Mouse (Mus musculus) left cerebral cortex, postnatal 4 days (tissue): Measurements from ENCODE around the gene Gm28230. TPM values are rescaled to one million over a fixed set of nuclear protein-coding genes. Genes with fewer than 3 reads are reported as not detected.

Experiments
- DNase-seq: peaks from one replicate; pipeline ENCODE4 v3.0.0-alpha.2; 2022
- intact Hi-C: fragments of 180-260 bp; cut with DNase I; formaldehyde crosslinking; loops from one replicate; pipeline ENCODE4 v1.15.1; 2025
- total RNA-seq, 2 experiments: library from RNA; stranded (reverse); gene quantifications; 2 replicates each; pipeline ENCODE4 v1.2.3; 2021

Gm28230 gene
- total RNA-seq, 2 experiments from 2014 or later, result not detected

DNA sequence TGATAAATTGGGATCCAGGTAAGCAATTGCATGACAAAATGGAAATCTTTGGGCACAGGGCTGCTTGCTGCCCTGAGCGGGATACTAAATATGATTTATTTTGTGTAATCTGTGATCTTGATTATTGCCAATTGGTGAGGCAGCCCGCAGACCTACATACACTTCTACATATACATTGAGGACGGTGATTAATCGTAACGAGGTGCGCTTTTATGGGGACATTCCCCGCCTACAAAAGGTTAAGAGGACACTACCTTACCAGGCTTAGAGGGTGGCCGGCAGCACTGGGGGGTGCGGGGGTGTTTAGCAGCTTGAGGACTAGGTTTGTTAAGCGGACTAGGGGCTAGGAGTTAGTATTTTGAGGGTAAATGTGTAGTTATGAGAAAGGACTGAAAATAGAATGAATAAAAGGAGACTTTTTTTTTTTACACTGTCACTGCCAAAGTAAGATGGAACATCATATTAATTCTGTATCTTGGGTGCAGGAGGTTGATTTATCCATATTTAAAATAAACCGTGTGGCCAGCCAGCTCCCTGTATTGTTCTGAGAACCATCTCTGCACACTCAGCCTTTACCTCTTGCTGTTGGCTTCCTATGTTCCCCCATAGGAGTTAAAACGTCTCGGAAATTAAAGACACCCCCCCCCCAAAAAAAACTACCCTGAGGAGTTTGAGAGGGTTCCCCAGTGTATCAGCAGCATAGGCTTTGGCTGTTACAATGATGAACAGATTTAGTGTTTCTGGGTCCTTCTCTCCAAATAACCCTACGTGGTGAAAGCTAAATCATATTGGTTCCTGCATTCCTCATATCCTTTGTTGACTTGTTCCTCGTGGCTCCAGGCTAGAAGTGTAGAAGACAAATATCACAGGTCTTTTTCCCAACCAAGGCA lies 10.4 kb downstream of the Gm28230 start:
- DNase-seq, result no peak
- intact Hi-C loops, result no loop called here

GRCm38 (mm10) chr2:74737578-74738070 lies 11.1 kb downstream of the Gm28230 start:
- intact Hi-C loops, result no loop called here
- DNase-seq, result no peak

- intact Hi-C loops, result no loop called here
- DNase-seq, result no peak
Observed at GRCm38 (mm10) chr2:74738623-74739475, 12.3 kb downstream of the Gm28230 start.

- no peak for DNase-seq
- intact Hi-C loops, result no loop called here
Observed at GRCm38 (mm10) chr2:74739476-74739800, 12.9 kb downstream of the Gm28230 start.

DNA sequence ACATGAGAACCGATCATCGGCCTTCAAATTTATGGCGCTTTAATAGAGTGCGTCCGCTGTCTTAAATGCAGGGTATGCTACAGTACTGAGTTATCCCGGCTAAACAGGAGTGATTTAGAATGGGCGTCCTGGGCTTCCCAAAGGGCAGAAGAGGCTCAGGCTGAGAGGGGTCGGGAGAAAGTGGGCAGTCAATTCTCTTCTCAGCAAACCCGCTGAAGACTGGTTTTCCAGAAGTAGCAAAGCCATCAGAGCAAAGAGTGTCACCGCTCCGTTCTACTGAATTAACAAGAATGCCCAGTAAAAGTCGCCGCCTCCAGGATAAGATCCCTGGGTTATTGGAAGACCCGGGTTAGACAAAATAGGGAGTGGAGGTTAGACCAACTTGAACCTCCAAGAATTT lies 13.3 kb downstream of the Gm28230 start:
- DNase-seq, result no peak
- intact Hi-C loops, result no loop called here

DNA sequence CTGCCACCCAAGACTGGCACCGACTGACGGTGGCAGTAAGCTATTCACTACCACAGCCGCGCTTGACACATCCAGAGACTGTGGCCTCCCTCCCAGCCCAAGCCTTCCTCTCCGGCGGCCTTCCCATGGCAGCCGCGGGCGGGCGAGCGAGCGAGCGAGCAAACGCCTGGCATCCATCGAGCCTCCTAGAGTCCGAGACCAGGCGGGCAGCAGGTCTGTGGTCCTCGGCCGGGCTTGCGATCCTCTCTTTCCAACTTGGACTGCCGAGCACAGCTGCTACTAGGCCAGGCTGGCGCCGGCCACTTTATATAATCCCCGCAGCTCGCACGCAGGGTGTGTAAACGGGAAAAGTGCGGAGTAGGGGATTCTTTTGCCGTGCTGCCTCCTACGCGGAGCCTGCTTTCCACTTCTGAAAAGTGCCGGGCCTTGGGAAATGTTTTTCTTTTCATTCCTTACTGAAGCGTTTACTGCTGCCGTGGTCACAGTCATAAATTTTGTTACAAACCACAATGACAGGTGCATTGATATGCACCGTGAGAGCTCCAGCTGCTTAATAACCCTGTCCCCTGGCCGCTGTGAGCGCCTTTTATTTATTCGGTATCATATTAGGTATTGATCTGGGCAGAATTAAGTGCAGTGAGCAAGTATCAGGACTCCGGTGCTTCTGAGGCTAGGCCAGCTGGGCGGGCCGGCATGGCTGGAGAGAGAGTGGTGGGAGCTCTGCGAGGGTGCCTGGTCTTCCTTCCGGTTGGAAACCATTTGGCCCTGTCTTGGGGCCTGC lies 14.0 kb downstream of the Gm28230 start:
- no peak for DNase-seq
- intact Hi-C loops, result no loop called here

DNA sequence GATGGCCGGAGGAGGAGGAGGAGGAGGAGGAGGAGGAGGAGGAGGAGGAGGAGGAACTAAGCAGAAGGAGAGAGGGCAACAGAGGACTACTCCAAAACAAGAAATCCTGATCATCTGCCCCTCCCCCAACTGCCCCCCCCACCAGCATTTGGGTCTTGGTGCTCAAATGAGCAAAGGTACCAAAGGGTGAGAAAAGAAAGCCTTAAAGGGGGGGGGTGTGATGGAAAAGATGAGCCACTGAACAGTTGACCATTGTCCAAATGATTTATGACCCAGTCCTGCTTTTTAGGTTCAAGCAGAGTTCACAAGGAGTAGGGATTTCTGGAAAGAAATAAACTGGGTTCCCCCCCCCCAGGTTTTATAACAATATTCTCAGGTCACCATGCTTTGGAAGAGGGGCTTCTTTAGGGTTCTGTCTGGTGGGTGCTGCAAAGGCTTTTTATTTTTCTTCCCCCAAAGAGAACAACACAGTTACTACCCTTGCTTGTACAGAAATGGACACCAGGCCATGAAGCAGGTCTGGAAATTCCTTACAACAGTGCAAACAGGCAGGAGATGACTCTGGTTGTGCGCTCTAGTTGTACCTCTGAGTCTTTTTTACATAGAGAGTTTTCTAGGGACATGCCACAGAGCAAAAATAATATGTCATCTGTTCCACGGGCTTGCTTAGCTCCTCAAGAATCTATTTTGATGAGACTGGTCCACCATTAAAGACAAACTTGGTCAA lies 14.9 kb downstream of the Gm28230 start:
- intact Hi-C loops, result no loop called here
- DNase-seq, result no peak

GRCm38 (mm10) chr2:74741979-74742277 lies 15.4 kb downstream of the Gm28230 start:
- intact Hi-C loops, result no loop called here
- DNase-seq, result no peak

GRCm38 (mm10) chr2:74745540-74746297 lies 19.2 kb downstream of the Gm28230 start:
- intact Hi-C loops, result no loop called here
- DNase-seq, result no peak

- DNase-seq, result no peak
Observed at GRCm38 (mm10) chr2:74746298-74746921, 19.9 kb downstream of the Gm28230 start.

GRCm38 (mm10) chr2:74747006-74747405 lies 20.5 kb downstream of the Gm28230 start:
- intact Hi-C loops, result no loop called here
- no peak for DNase-seq

More at GRCm38 (mm10) chr2:74746298-74746921, 19.9 kb downstream of the Gm28230 start:
- intact Hi-C loops, result no loop called here

- intact Hi-C loops, result no loop called here
- DNase-seq, result no peak
Observed at GRCm38 (mm10) chr2:74747661-74748141, 21.2 kb downstream of the Gm28230 start.

- no peak for DNase-seq
- intact Hi-C loops, result no loop called here
Observed at GRCm38 (mm10) chr2:74748436-74748995, 22.0 kb downstream of the Gm28230 start.

GRCm38 (mm10) chr2:74749337-74750121 lies 23.0 kb downstream of the Gm28230 start:
- DNase-seq, result no peak
- intact Hi-C loops, result no loop called here

- intact Hi-C loops, result no loop called here
- DNase-seq, result no peak
Observed at GRCm38 (mm10) chr2:74750731-74751250, 24.3 kb downstream of the Gm28230 start.

DNA sequence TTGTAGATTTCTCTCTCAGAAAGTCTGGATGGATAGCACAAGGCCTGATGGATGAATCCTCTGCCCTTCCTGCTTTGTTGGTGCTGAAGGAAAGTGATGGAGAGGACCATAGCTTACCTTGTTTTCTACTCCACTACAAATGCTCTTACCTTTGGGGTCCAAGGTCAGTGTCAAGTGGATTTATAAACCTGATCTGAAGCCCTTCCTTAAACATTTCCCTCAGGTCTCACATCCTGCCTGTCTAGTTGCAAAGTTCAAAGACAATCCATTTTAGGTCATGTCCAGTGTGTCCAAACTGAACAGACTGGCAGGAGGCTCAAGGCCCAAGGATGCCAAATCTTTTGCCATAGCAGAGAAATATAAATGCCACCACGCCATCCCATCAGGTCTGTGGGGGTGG lies 25.3 kb downstream of the Gm28230 start:
- no peak for DNase-seq
- intact Hi-C loops, result no loop called here

DNA sequence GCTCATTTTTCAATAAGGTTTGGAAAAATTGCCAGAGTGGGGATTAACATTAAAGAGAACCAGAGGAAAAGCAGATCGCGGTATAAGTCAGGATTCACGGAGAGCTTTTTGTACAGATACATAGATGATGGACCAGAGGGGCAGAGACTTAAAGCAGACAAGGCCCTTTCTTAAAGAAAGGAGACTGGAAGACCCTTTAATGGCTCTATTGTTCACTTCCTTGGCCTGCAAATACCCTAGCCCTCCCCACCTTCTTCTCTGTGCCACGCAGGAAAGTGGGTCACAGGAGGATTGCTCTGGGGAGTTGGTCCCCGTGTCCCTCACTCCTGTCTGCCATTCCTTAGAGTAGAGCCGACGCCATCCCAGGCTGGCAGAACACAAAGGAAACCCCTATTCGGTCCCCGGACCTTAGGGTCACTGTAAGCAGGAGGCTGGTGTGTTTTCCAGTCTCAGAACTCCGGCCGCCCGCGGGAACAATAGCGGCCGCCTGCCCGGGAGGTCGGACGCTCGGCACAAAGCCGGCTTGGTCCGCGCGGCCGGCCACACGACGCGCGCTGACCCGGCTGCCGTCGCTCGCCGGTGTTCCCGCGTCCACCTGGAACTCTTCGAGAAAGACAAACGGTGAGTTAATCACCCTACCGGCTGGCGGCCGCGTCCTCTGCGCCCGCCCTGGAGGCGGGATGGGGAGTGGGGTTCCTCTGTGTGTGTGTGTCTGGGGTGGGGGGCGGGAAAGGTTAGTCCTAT lies 26.1 kb downstream of the Gm28230 start:
- intact Hi-C loops, result no loop called here
- DNase-seq, result no peak
